Mouse (Mus musculus) frontal cortex, adult 2 months (tissue): Measurements from ENCODE around the gene Nprl2. TPM values are rescaled to one million over a fixed set of nuclear protein-coding genes. Genes with fewer than 3 reads are reported as not detected.

Experiments used
- DNase-seq, 2 experiments: peaks; one replicate each; pipeline ENCODE4 v3.0.0; 2022; ENCODE audit warnings: low spot score in 1 of 2; ENCODE audit errors: extremely low spot score in 1 of 2
- polyA plus RNA-seq: library from polyadenylated mRNA; depleted of rRNA; stranded (reverse); fragments of >200 nt; gene quantifications from 2 replicates; pipeline ENCODE4 v1.2.3, GENCODE M21; 2012; rRNA removed

Gene Nprl2
- polyA plus RNA-seq = 65.1 and 65.7 TPM in 2 replicates

GRCm38 (mm10) chr9:107541474-107542351, at the start of gene Nprl2, which contains the start of gene Cyb561d2:
TSS of gene Nprl2 (plus strand) at chr9:107542226.
TSS of gene Cyb561d2 (minus strand) at chr9:107542193.
- DNase-seq = peak; percentile 88 to 96

DNA sequence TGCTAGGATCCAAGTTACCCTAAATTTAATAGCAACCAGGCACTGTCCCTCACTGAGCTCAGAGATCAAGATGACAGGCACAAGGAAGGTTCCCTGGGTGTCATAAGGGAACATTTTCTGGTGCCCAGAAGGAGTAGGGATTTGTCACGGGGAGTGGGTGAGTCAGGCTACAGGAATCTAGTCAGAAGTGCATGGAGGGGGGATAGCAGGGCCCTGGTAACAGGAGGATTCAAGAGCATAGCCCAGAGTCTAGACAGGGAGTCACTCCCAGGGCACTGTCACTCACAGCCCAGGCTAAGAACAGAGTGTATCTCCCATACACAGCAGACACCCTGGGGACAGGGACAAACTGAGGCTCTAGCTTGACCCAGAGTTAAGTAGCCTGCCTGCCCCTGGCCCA, 48.5 kb upstream of the Nprl2 start:
- DNase-seq = no peak

DNA sequence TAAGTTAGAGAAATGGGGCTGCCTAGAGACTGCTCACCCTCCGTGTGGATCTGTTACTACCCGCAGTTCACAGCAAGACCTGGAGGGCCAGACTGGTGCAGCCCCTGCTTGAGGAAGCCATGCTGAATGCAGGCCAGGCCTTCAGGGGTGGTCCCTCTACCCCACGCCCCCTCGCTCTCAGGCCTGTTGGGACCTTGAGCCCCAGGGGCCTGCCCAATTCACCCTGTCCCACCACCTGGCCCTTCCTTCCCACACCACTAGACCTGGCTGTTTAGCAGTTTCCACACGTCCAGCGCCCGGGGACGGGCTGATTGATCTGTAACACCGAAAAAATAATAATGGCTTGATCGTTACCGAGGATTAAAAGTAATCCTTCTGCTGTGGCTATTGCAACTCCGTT, 47.8 kb upstream of the Nprl2 start:
- no peak for DNase-seq

GRCm38 (mm10) chr9:107496359-107496758, 45.7 kb upstream of the Nprl2 start:
- DNase-seq = no peak

- DNase-seq = no peak
These were observed 41.2 kb upstream of the Nprl2 start for GRCm38 (mm10) chr9:107500708-107501286.

DNA sequence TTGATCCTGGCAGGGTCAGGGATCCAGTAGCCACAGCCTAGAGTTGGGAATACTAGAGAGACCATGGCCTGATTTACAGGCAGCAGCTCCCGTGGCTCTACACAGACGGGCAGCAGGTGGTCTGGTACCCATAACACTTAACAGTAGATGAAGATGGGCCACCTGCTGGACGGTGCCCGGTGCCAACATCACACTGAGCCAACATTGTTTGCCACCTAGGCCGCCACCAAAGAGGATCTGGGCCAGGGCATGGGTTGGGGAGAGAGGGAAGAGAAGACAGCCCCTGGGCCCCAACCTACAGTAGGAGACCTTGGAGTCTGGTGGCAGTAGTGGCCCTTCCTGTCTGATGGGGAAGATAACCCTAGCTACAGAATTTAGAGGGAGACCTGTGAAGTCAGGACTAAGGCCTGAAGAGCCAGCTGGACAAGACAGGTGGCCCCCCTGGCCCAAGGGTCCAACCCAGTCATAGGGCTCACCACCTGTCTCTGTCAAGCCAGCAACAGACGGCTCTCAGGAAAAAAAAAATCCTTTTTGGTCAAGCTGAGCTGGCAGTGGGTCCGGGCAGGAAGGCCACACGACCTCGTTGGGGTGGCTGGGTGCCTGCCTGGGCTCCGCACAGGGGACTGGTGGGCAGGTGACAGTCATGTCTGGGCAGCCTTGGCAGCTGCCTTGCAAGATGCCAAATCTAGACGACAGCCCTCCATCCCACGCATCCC, 39.7 kb upstream of the Nprl2 start:
- no peak for DNase-seq

- DNase-seq = no peak
These were observed 37.1 kb upstream of the Nprl2 start for GRCm38 (mm10) chr9:107504662-107505537.

DNA sequence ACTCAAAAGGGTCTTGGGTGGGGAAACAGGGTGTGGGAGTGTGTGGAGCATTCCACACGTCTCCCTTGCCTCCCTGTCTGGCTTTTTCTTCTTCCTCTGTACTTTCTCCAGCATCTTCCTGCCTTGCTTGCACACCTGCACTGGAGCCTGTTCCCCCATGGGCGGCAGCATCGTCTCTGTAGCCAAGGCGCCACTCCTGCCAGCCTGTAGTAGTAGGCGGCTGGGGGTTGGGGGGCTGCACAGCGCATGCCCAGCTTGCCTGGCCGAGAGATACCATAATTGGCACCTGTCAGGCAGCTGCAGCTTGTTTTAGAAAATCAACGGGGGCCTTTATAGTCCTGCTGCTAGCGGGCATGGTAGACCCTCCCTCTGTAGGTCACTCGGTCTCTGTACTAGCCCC, 33.8 kb upstream of the Nprl2 start:
- peak in 1 of 2 experiments; percentile 75 for DNase-seq

DNA sequence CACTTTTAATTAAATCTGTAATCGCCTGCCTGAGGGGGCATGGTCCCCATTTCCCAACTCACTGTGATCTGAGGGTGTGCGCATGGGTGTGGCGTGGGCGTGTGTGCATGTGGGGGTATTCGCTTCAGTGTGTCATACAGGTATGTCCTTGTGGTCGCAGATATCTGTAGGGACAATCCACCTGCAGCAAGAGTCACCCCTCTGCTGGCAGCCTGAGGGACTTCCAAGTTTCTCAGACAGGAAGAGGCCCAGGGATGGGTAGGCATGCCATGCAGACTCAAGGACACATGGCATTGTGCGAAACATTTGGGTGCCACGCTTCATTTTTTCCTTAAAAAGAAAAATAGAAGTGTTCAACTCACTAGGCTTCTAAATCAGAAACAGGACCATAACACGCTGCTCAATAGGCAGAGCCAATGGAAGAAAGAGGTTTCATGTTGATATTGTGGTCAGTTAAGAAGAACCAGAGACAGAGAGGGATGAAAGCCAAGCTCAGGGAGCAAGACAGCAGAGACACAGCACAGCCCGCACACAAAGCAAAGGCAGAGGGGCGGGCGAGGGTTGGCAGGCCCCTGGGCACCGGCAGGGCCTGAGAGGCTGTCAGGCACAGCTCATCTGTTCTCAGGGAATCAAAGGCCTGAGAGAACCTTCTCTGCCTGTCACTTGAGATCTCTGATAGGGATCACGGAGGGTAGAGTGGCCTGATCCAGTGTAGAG, 31.5 kb upstream of the Nprl2 start:
- no peak for DNase-seq

DNA sequence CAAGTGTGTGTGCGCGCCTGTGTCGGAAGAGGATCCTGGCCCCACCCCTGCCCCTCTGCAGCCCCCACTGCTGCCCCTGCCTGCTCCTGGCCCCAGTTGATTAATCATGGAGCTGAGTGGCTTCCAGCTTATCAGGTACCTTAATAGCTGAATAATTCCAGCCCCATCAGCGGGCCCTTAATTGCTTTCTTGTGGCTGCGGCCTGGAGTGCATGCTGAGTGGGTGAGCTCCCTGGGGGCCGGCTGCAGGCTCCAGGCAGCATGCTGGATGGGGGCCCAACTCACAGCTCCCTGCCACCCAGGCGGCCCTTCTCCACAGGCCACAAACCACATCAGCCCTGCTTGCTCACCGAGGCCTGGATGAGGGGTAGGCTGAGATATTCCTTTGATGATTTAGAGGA, 30.6 kb upstream of the Nprl2 start:
- no peak for DNase-seq

- no peak for DNase-seq
These were observed 29.7 kb upstream of the Nprl2 start for GRCm38 (mm10) chr9:107512326-107512725.

DNA sequence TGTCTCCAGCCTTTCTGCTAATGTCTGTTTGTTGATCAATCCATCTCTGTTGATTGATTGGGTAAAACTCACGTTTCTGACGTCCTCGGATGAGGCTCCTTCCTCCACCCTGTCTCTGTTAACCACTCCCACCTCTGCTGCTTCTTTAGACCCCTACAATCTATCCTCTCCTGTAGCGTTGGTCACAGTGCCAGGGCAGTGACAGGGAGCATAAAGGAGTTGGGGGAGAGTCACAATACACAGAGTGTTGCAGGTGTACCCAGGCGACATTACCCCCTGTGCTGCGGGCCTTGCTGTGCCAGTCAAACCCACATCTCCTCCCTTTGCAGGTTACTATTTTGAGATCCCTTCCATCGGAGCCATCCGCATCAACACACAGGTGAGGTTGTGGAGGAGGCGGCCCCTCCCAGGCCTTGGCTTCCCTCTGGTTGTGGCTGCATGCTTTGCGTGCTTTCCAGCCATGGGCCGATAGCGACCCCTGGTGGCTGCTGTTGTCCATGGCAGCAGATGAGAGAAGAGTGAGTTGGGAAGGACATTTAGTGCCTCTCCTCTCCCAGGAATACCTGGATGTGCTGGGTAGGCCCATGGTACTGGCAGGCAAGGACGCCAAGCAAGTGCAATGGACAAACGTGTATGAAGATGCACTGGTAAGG, 27.6 kb upstream of the Nprl2 start:
- DNase-seq = peak; percentile 61 to 94

- no peak for DNase-seq
These were observed 21.7 kb upstream of the Nprl2 start for GRCm38 (mm10) chr9:107520331-107520730.

DNA sequence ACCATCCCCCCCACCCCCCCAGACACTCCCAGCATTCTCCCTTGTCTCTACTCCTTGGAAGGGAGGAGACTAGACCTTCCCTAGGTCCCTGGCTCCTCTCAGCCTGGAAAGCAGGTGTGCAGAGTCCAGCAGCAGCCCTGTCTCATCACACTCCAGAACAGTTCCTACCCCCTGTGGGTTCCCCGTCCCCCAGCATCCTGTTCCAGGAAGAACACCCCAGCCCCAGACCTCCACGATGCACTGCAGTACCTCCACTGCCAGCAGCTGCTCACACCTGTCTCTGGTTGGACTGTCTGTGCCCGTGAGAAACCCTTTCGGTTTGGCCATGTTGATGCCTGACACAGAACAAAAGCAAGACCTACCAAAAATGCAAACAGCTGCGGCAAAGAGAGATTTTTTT, 20.8 kb upstream of the Nprl2 start:
- DNase-seq = no peak

DNA sequence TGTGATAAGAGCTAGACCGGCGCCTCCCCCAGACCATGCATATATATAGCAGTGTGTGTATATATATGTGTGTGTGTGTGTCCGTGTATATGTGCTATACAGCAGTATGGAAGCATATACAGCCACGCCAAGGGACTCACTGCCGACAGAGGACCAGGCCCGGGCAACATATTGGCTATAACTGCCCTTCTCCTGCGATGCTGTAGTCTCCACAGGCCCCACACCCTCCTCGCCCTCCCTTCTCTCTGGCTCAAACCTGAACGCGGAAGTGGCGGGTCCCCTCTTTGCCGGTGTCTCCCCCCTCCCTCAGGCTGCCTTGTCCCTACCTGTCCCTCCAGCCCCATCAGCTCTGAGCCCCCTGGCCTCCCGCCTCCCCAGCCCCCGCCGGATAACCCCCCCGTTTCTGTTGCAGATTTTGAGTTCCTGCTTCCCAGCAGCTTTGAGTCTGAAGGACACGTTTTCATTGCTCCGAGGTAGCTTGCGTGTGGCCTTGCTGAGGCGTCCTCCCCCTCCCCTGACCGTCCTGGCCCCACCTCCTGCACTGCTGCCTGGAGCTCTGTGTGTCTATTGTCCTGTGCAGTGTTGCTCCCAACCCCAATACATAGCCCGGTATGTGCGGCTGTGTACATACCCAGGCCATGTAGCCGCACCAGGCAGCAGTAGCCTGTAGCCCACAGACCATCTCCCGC, 20.2 kb upstream of the Nprl2 start:
- no peak for DNase-seq

- no peak for DNase-seq
These were observed 19.7 kb upstream of the Nprl2 start for GRCm38 (mm10) chr9:107522400-107522711.

DNA sequence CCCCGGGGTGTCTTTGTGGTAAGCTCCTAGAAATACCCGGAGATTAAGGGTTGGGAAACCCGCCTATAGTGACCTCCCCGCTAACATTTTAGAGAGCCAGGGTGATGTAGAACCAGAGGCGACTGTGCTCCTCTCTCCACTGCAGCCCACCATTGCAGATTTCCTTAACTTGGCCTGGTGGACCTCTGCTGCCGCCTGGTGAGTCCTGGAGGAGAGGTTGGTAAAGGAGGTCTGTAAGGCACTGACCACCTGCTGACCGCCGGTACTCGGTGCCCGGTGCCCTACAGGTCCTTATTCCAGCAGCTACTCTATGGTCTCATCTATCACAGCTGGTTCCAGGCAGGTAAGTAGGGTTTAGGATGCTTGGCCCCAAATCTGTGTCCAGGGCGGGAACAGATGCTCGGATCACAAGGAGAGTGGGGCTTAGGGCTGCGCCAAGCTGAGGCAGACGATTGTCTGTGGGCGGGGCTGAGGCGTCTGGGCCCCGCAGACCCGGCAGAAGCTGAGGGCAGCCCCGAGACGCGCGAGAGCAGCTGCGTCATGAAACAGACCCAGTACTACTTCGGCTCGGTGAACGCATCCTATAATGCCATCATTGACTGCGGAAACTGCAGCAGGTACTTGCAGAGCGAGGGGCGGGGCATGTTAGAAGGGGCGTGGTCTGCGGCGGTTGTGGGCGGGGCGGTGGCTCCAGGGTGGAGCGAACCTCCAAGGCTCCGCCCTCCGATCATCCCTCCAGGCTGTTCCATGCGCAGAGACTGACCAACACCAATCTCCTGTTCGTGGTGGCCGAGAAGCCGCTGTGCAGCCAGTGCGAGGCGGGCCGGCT, 15.6 kb upstream of the Nprl2 start:
- DNase-seq = peak in 1 of 2 experiments; percentile 81

DNA sequence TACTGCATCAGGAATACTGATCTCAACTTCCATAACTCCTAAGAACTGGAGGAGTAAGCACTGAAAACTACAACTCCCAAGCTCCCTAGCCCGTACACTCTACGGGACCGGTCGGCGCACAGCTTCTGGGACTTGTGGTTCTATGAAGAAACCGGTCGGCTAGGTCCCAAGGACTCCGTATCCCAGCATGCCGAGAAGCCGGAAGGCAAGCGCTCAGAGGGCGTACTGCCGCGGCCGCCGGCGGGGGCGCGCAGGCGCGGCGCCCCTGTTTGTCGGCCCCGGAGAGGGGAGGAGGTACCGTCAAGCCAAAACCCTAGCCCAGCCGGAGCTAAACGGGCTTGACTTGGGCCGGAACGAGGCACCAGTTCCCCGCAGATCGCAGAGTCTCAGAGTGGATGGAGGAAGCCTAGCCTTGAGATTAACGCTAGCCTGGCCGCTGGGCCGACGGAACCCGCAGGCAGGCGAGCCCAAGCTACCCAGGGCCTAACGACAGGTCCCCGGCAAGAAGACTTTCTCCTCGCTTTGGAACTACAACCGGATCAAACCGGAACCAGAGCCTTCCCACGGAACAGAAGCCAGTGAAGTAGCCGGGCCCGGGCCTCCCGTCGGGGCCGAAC, 8.1 kb upstream of the Nprl2 start, which contains the start of gene Tmem115:
Gene Tmem115, plus strand, starts transcription at position 155 of the 617 bp plus-strand sequence.
- DNase-seq = peak; percentile 96 to 97
